Comparison of ENCODE assay signal across 21 mouse cellular contexts in the genomic region with DNA sequence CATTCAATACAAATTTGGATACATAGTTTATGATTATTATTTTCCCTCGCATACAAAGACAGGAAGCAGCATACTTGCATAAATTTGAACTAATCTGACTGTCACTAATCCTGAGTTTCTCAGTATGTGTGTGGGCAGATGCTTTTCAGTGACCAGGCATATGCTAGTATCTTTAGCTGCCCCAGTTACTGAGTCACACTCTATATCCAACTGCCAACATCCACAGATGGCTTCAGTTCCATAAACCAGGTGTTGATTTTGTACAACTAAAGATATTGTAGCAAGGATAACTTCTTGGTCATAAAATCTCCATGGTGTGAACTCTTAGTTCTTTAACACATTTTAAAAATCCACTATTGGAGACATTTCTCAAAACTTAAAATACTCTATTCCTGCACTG.
DNase-seq lines count a peak whose midpoint lies in the region; ATAC-seq lines count a peak whose summit lies in the region.
"Had no signal": no experiment of that assay in that cellular context is flagged by ENCODE, and none has a peak within 500 bp of the region (broad histone marks: within the 10 kb centered on the region; RNA-seq: fewer than 3 reads in every experiment).

No protein-coding gene starts in this region.

- DNase-seq in forebrain, embryonic 10.5 days (ENCODE audit: extremely low spot score, low spot score): no peak
- DNase-seq in right cerebral cortex, adult 18-20 months: peak; percentile 70
- no peak for DNase-seq in right cerebral cortex, postnatal 4 days
- DNase-seq in left cerebral cortex, adult 18-20 months (ENCODE audit: low spot score in 2 of 2): peak; percentile 46 to 49
- peak; percentile 80 for DNase-seq in telencephalon, adult 2 months (ENCODE audit: low read depth, low spot score)
- DNase-seq in cerebellum, postnatal 4 days (ENCODE audit: low spot score in 2 of 2): no peak
- DNase-seq: adrenal gland, postnatal 14 days; cerebellum, adult 8-10 months; gastrocnemius, postnatal 14 days; heart, adult 2 months; kidney, adult 9 months; kidney, postnatal 4 days; lung, postnatal 10 days; spleen, adult 18-20 months; thymus, adult 2 months had no signal

- WGBS in forebrain, embryonic 15.5 days: 73% methylated on average over 1 of the region's 1 CpGs
- 91% methylated on average over 1 of the region's 1 CpGs for WGBS in forebrain, embryonic 10.5 days
- 83% methylated on average over 1 of the region's 1 CpGs for WGBS in kidney, embryonic 15.5 days

- H3K9me3 ChIP-seq in forebrain, embryonic 15.5 days: no peaks in the 10 kb centered on the region
- no peaks in the 10 kb centered on the region for H3K9me3 ChIP-seq in forebrain, embryonic 10.5 days
- no peaks in the 10 kb centered on the region for H3K9me3 ChIP-seq in kidney, embryonic 15.5 days (replicated peaks)
- H3K9me3 ChIP-seq: embryonic facial prominence, embryonic 13.5 days; hindbrain, embryonic 10.5 days; liver, embryonic 15.5 days had no signal

- no peaks in the 10 kb centered on the region for H3K36me3 ChIP-seq in forebrain, embryonic 15.5 days
- no peaks in the 10 kb centered on the region for H3K36me3 ChIP-seq in forebrain, embryonic 10.5 days (replicated peaks)
- no peaks in the 10 kb centered on the region for H3K36me3 ChIP-seq in kidney, embryonic 15.5 days
- H3K36me3 ChIP-seq: embryonic facial prominence, embryonic 13.5 days; hindbrain, embryonic 10.5 days; liver, embryonic 15.5 days had no signal

- H3K4me3 ChIP-seq in forebrain, embryonic 15.5 days: no peak overlapping the region
- H3K4me3 ChIP-seq in forebrain, embryonic 10.5 days: no peak overlapping the region
- H3K4me3 ChIP-seq in kidney, embryonic 15.5 days (replicated peaks): no peak overlapping the region
- H3K4me3 ChIP-seq: embryonic facial prominence, embryonic 13.5 days; heart, adult 2 months; hindbrain, embryonic 10.5 days; liver, embryonic 15.5 days had no signal

- H3K27ac ChIP-seq in forebrain, embryonic 15.5 days (replicated peaks): no peak overlapping the region
- no peak overlapping the region for H3K27ac ChIP-seq in forebrain, embryonic 10.5 days
- H3K27ac ChIP-seq in kidney, embryonic 15.5 days: no peak overlapping the region
- H3K27ac ChIP-seq: embryonic facial prominence, embryonic 13.5 days; heart, adult 2 months; hindbrain, embryonic 10.5 days; liver, embryonic 15.5 days had no signal

- no peaks in the 10 kb centered on the region for H3K4me1 ChIP-seq in forebrain, embryonic 15.5 days
- no peaks in the 10 kb centered on the region for H3K4me1 ChIP-seq in forebrain, embryonic 10.5 days
- H3K4me1 ChIP-seq in kidney, embryonic 15.5 days: no peaks in the 10 kb centered on the region
- H3K4me1 ChIP-seq: embryonic facial prominence, embryonic 13.5 days; hindbrain, embryonic 10.5 days; liver, embryonic 15.5 days had no signal

- no peak overlapping the region for H3K4me2 ChIP-seq in forebrain, embryonic 15.5 days (replicated peaks)
- no peak overlapping the region for H3K4me2 ChIP-seq in kidney, embryonic 15.5 days
- H3K4me2 ChIP-seq: embryonic facial prominence, embryonic 13.5 days; liver, embryonic 15.5 days had no signal

- H3K9ac ChIP-seq in forebrain, embryonic 15.5 days (replicated peaks): no peak overlapping the region
- H3K9ac ChIP-seq in kidney, embryonic 15.5 days: no peak overlapping the region
- H3K9ac ChIP-seq: embryonic facial prominence, embryonic 13.5 days; liver, embryonic 15.5 days had no signal

- no peaks in the 10 kb centered on the region for H3K27me3 ChIP-seq in forebrain, embryonic 15.5 days
- H3K27me3 ChIP-seq in forebrain, embryonic 10.5 days (ENCODE audit: poor library complexity, severe bottlenecking): no peaks in the 10 kb centered on the region
- H3K27me3 ChIP-seq in kidney, embryonic 15.5 days: no peaks in the 10 kb centered on the region
- H3K27me3 ChIP-seq: CH12.LX; embryonic facial prominence, embryonic 13.5 days; liver, embryonic 15.5 days had no signal

- 0 out of 2 replicates have a peak, but pooled peaks have one; percentile 53 for ATAC-seq in forebrain, embryonic 15.5 days (replicated peaks)
- ATAC-seq in kidney, embryonic 15.5 days (replicated peaks; ENCODE audit: low FRiP score): no peak

Comparison
In these comparisons a context has a peak if more than half of its experiments do, and no peak if none do; other contexts are left out.
1. DNase-seq: peak in right cerebral cortex, adult 18-20 months (single experiment), left cerebral cortex, adult 18-20 months (2 of 2) and telencephalon, adult 2 months (single experiment); none in forebrain, embryonic 10.5 days (single experiment), right cerebral cortex, postnatal 4 days (single experiment) and cerebellum, postnatal 4 days (0 of 2).